Mouse (Mus musculus) adrenal gland, adult 2 months (tissue): Measurements from ENCODE around the gene Zfp799. TPM values are rescaled to one million over a fixed set of nuclear protein-coding genes. Genes with fewer than 3 reads are reported as not detected.
"Not testable (repeated sequence)": the region's sequence is repeated elsewhere in the genome, so short reads cannot be mapped to it uniquely, and the experiment has no call there.

Experiments used
- DNase-seq: peaks from one replicate; pipeline ENCODE4 v3.0.0; 2021
- long read RNA-seq: library from polyadenylated mRNA; stranded (forward); transcript quantifications from one replicate; pipeline ENCODE4 v2.0.0, GENCODE M21; 2021
- polyA plus RNA-seq: library from polyadenylated mRNA; depleted of rRNA; stranded (reverse); fragments of >200 nt; gene quantifications from 2 replicates; pipeline ENCODE4 v1.2.3, GENCODE M21; 2012; rRNA removed
- total RNA-seq, 2 experiments: library from RNA; stranded (reverse); gene quantifications; 2 replicates each; pipeline ENCODE4 v1.2.3; 2021

The Zfp799 gene
- 10 to 100 TPM in 1 of 2 experiments, 1 to 10 TPM in 1; 8.9 to 13.5 TPM for total RNA-seq
- 1.6 and 3.9 TPM in 2 replicates for polyA plus RNA-seq
- long read RNA-seq, result 0 reads

GRCm38 (mm10) chr17:32829540-32830417, at the start of gene Zfp799:
Zfp799 (minus strand) TSS chr17:32830261.
- DNase-seq, result peak; percentile 86

GRCm38 (mm10) chr17:32878773-32879172, 48.7 kb upstream of the Zfp799 start:
- no peak for DNase-seq

GRCm38 (mm10) chr17:32877471-32878171, 47.6 kb upstream of the Zfp799 start:
- DNase-seq, result no peak

- peak; percentile 55 for DNase-seq
Measured at GRCm38 (mm10) chr17:32872696-32873095, 42.6 kb upstream of the Zfp799 start.

GRCm38 (mm10) chr17:32872091-32872490, 42.0 kb upstream of the Zfp799 start:
- DNase-seq, result no peak

- DNase-seq, result no peak
Measured at GRCm38 (mm10) chr17:32871483-32871882, 41.4 kb upstream of the Zfp799 start.

- DNase-seq, result not testable (repeated sequence)
Measured at GRCm38 (mm10) chr17:32867266-32867665, 37.2 kb upstream of the Zfp799 start.

- DNase-seq, result not testable (repeated sequence)
Measured at GRCm38 (mm10) chr17:32856713-32857112, 26.7 kb upstream of the Zfp799 start.

GRCm38 (mm10) chr17:32851581-32851980, 21.5 kb upstream of the Zfp799 start:
- DNase-seq, result no peak

GRCm38 (mm10) chr17:32841388-32841787, 11.3 kb upstream of the Zfp799 start:
- no peak for DNase-seq

GRCm38 (mm10) chr17:32839083-32839802, 9.2 kb upstream of the Zfp799 start:
- DNase-seq, result peak; percentile 52

- no peak for DNase-seq
Measured at GRCm38 (mm10) chr17:32830418-32830782, 339 bp upstream of the Zfp799 start.

GRCm38 (mm10) chr17:32816074-32816784, 13.8 kb downstream of the Zfp799 start:
- no peak for DNase-seq

GRCm38 (mm10) chr17:32814136-32814535, 15.9 kb downstream of the Zfp799 start:
- DNase-seq, result no peak

- DNase-seq, result no peak
Measured at GRCm38 (mm10) chr17:32810648-32811047, 19.4 kb downstream of the Zfp799 start.

- peak; percentile 24 for DNase-seq
Measured at GRCm38 (mm10) chr17:32809544-32810374, 20.3 kb downstream of the Zfp799 start, which contains the start of gene Zfp811. Zfp811 (minus strand) TSS chr17:32809931.

- no peak for DNase-seq
Measured at GRCm38 (mm10) chr17:32808921-32809320, 21.1 kb downstream of the Zfp799 start.

GRCm38 (mm10) chr17:32789244-32789643, 40.8 kb downstream of the Zfp799 start:
- no peak for DNase-seq

- DNase-seq, result no peak
Measured at GRCm38 (mm10) chr17:32788576-32788975, 41.5 kb downstream of the Zfp799 start.

- DNase-seq, result peak; percentile 92
Measured at GRCm38 (mm10) chr17:32788094-32788559, 41.9 kb downstream of the Zfp799 start, which contains the start of gene Zfp871. Zfp871 (minus strand) TSS chr17:32788287.
